Mouse (Mus musculus): ENCODE measurements around the gene Ppp1cc.

DNA sequence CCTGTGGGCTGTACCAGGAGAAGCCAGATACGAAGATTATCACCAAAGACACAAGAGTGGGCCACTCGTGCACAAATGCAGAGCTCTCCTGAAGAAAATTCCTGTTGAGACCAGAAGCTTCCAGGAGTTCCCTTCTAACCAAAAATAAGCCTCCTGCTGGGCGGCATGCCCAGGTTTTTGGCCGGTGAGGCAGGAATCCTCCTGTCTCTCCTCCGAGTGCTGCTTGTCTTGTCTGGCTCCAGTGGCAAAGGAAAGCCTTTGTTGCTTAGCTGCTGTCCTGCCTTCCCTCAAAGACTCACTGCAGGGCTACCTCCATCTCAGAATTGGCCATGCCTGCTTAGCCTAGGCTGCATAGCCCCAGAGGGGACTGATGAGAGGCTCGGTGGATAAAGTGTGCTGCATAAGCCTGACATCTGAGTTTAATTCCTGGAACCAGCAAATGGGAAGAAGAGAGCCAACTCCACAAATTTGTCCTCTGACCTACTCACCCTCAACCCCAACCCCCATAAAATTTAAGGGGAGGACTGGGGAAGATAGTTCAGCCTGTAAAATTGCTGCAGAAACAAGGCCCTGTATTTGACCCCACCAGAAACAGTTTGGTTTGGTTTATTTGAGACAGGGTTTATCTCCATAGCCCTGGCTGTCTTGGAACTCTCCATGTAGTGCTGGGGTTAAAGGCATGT lies 7.3 kb downstream of the Ppp1cc start:
- TF ChIP-seq CTCF (IDR thresholded peaks at IDR 0.05; ENCODE audit: borderline replicate concordance, control insufficient read depth, extremely low read depth, insufficient read depth, low read length, poor library complexity) (no peak), POLR2A (IDR thresholded peaks at IDR 0.05; ENCODE audit: control insufficient read depth, extremely low read depth, insufficient read depth, low read length, poor library complexity) (no peak)

Measured in thymus, adult 2 months (tissue).